Mouse (Mus musculus) myocyte (in vitro differentiated cells): ENCODE measurements around the gene Tlr7. TPM values are rescaled to one million over a fixed set of nuclear protein-coding genes. Genes with fewer than 3 reads are reported as not detected.
"Not testable (repeated sequence)": the region's sequence is repeated elsewhere in the genome, so short reads cannot be mapped to it uniquely, and the experiment has no call there.

Experiments used
- H3K27me3 ChIP-seq: one replicate; pipeline ENCODE4 v1.6.1; 2011; ENCODE audit not compliant: control insufficient read depth, insufficient read depth, insufficient read length
- H3K36me3 ChIP-seq: one replicate; pipeline ENCODE4 v1.6.1; 2011; ENCODE audit not compliant: control insufficient read depth, insufficient read depth
- H3K4me2 ChIP-seq: one replicate; pipeline ENCODE4 v1.6.1; 2011; ENCODE audit warnings: low read depth, control low read depth
- H3K4me3 ChIP-seq: one replicate; pipeline ENCODE4 v1.5.1; 2011; ENCODE audit warnings: mild to moderate bottlenecking, control low read depth, moderate library complexity
- H3K79me2 ChIP-seq: one replicate; pipeline ENCODE4 v1.6.1; 2011; ENCODE audit not compliant: control insufficient read depth, insufficient read depth
- H3ac ChIP-seq: one replicate; pipeline ENCODE4 v1.6.1; 2011; ENCODE audit not compliant: control insufficient read depth, insufficient read length
- CEBPB ChIP-seq: IDR thresholded peaks from 2 replicates; pipeline ENCODE4 v1.6.1; 2011; ENCODE audit warnings: mild to moderate bottlenecking, moderate library complexity; ENCODE audit not compliant: poor library complexity, insufficient read depth, severe bottlenecking
- E2F4 ChIP-seq: IDR thresholded peaks from one replicate; pipeline ENCODE4 v1.6.1; 2011; ENCODE audit warnings: mild to moderate bottlenecking, control low read depth, moderate library complexity; ENCODE audit not compliant: insufficient read depth
- MAX ChIP-seq: IDR thresholded peaks from one replicate; pipeline ENCODE4 v1.6.1; 2011; ENCODE audit warnings: low read depth, mild to moderate bottlenecking, control low read depth
- MYOD1 ChIP-seq, 3 experiments: IDR thresholded peaks; one replicate each; pipeline ENCODE4 v1.6.1; 2011; ENCODE audit warnings: control low read depth in 2 of 3, low read depth in 2 of 3, mild to moderate bottlenecking in 2 of 3, moderate library complexity in 1 of 3; ENCODE audit not compliant: insufficient read length in 2 of 3, control insufficient read depth in 1 of 3
- MYOG ChIP-seq, 3 experiments: IDR thresholded peaks; one replicate each; pipeline ENCODE4 v1.6.1; 2011; ENCODE audit warnings: control low read depth in 2 of 3, low read depth in 2 of 3, mild to moderate bottlenecking in 2 of 3; ENCODE audit not compliant: insufficient read length in 2 of 3, control insufficient read depth in 1 of 3, insufficient read depth in 1 of 3
- POLR2A ChIP-seq: IDR thresholded peaks from one replicate; pipeline ENCODE4 v1.6.1; 2011; ENCODE audit warnings: low read depth, mild to moderate bottlenecking, control low read depth, moderate library complexity; ENCODE audit not compliant: insufficient read length
- POLR2AphosphoS2 ChIP-seq: IDR thresholded peaks from one replicate; pipeline ENCODE4 v1.6.1; 2011; ENCODE audit warnings: low read depth, control low read depth; ENCODE audit not compliant: insufficient read length
- REST ChIP-seq: IDR thresholded peaks from one replicate; pipeline ENCODE4 v1.6.1; 2011; ENCODE audit warnings: mild to moderate bottlenecking, control low read depth, moderate library complexity; ENCODE audit not compliant: insufficient read depth, insufficient read length
- SRF ChIP-seq: IDR thresholded peaks from one replicate; pipeline ENCODE4 v1.6.1; 2011; ENCODE audit warnings: low read depth; ENCODE audit not compliant: control insufficient read depth, insufficient read length
- TCF12 ChIP-seq: IDR thresholded peaks from one replicate; pipeline ENCODE4 v1.6.1; 2011; ENCODE audit warnings: mild to moderate bottlenecking, control low read depth; ENCODE audit not compliant: poor library complexity, insufficient read depth, severe bottlenecking
- TCF3 ChIP-seq: IDR thresholded peaks from one replicate; pipeline ENCODE4 v1.6.1; 2011; ENCODE audit warnings: low read depth, control low read depth; ENCODE audit not compliant: insufficient read length
- USF1 ChIP-seq: IDR thresholded peaks from one replicate; pipeline ENCODE4 v1.6.1; 2011; ENCODE audit warnings: low read depth, mild to moderate bottlenecking, control low read depth, moderate library complexity
- polyA plus RNA-seq: library from polyadenylated mRNA; unstranded; fragments of >200 nt; fragmentation: generic; extraction: Trizol; gene quantifications from one replicate; pipeline ENCODE4 v1.2.1, GENCODE M21; 2012; ENCODE audit warnings: missing spikeins

Tlr7 gene
- polyA plus RNA-seq, result not detected

- Histone ChIP-seq H3K27me3 (no peaks in the 10 kb centered on the region), H3K79me2 (no peaks in the 10 kb centered on the region), H3K4me2 (no peak within 1 kb of the TSS), H3K36me3 (no peaks in the 10 kb centered on the region), H3ac (no peak within 1 kb of the TSS), H3K4me3 (no peak within 1 kb of the TSS)
- TF ChIP-seq MYOG (IDR thresholded peaks at IDR 0.05; ENCODE audit: control insufficient read depth in 1 of 3, insufficient read depth in 1 of 3, insufficient read length in 2 of 3, low read depth in 2 of 3) (no peak), CEBPB (no peak), USF1 (no peak), TCF3 (no peak)
Measured at GRCm38 (mm10) chrX:167330399-167330798, at the start of gene Tlr7. Gene Tlr7, minus strand, starts transcription at chrX:167330558.

- Histone ChIP-seq H3K36me3 (no peaks in the 10 kb centered on the region), H3K79me2 (no peaks in the 10 kb centered on the region), H3K27me3 (no peaks in the 10 kb centered on the region), H3K4me2 (no peak overlapping the region), H3K4me3 (no peak overlapping the region), H3ac (no peak overlapping the region)
- TF ChIP-seq REST, result no peak
- no peak for TF ChIP-seq TCF3
- TF ChIP-seq MAX, result no peak
Measured at GRCm38 (mm10) chrX:167380073-167380472, 49.7 kb upstream of the Tlr7 start.

GRCm38 (mm10) chrX:167361231-167361630, 30.9 kb upstream of the Tlr7 start:
- not testable (repeated sequence) for H3K36me3 ChIP-seq, H3K4me3 ChIP-seq, H3K27me3 ChIP-seq, H3K4me2 ChIP-seq, H3K79me2 ChIP-seq, H3ac ChIP-seq

GRCm38 (mm10) chrX:167359704-167360103, 29.3 kb upstream of the Tlr7 start:
- Histone ChIP-seq H3K4me3 (no peak overlapping the region), H3K4me2 (no peak overlapping the region), H3K36me3 (no peaks in the 10 kb centered on the region), H3K27me3 (no peaks in the 10 kb centered on the region), H3K79me2 (no peaks in the 10 kb centered on the region), H3ac (no peak overlapping the region)
- no peak for TF ChIP-seq MYOG (IDR thresholded peaks at IDR 0.05; ENCODE audit: control insufficient read depth in 1 of 3, insufficient read depth in 1 of 3, insufficient read length in 2 of 3, low read depth in 2 of 3)
- no peak for TF ChIP-seq TCF3
- TF ChIP-seq REST, result no peak
- no peak for TF ChIP-seq TCF12
- no peak for TF ChIP-seq E2F4
- TF ChIP-seq MYOD1 (IDR thresholded peaks at IDR 0.05; ENCODE audit: control insufficient read depth in 1 of 3, insufficient read length in 2 of 3, low read depth in 2 of 3), result no peak

GRCm38 (mm10) chrX:167357415-167357814, 27.1 kb upstream of the Tlr7 start:
- Histone ChIP-seq H3K36me3 (no peaks in the 10 kb centered on the region), H3K4me3 (no peak overlapping the region), H3K4me2 (no peak overlapping the region), H3K79me2 (no peaks in the 10 kb centered on the region), H3ac (no peak overlapping the region), H3K27me3 (no peaks in the 10 kb centered on the region)
- TF ChIP-seq TCF12 (no peak), REST (no peak), USF1 (no peak), MAX (no peak), MYOD1 (IDR thresholded peaks at IDR 0.05; ENCODE audit: control insufficient read depth in 1 of 3, insufficient read length in 2 of 3, low read depth in 2 of 3) (no peak), POLR2A (no peak), SRF (no peak), POLR2AphosphoS2 (no peak), TCF3 (no peak), CEBPB (no peak), E2F4 (no peak), MYOG (IDR thresholded peaks at IDR 0.05; ENCODE audit: control insufficient read depth in 1 of 3, insufficient read depth in 1 of 3, insufficient read length in 2 of 3, low read depth in 2 of 3) (no peak)

- H3K4me3 ChIP-seq, result no peak overlapping the region
- no peaks in the 10 kb centered on the region for H3K79me2 ChIP-seq
Measured at GRCm38 (mm10) chrX:167355965-167356364, 25.6 kb upstream of the Tlr7 start.

More at GRCm38 (mm10) chrX:167355965-167356364, 25.6 kb upstream of the Tlr7 start:
- H3K36me3 ChIP-seq, result no peaks in the 10 kb centered on the region
- TF ChIP-seq POLR2A (no peak), MYOG (IDR thresholded peaks at IDR 0.05; ENCODE audit: control insufficient read depth in 1 of 3, insufficient read depth in 1 of 3, insufficient read length in 2 of 3, low read depth in 2 of 3) (no peak), SRF (no peak), REST (no peak), CEBPB (no peak), MYOD1 (IDR thresholded peaks at IDR 0.05; ENCODE audit: control insufficient read depth in 1 of 3, insufficient read length in 2 of 3, low read depth in 2 of 3) (no peak), TCF12 (no peak), E2F4 (no peak), MAX (no peak), USF1 (no peak), POLR2AphosphoS2 (no peak), TCF3 (no peak)
- H3K4me2 ChIP-seq, result no peak overlapping the region
- H3ac ChIP-seq, result no peak overlapping the region
- no peaks in the 10 kb centered on the region for H3K27me3 ChIP-seq
